Mouse (Mus musculus) lung, adult 2 months (tissue): ENCODE measurements at regions not wholly inside any gene's neighbourhood (a gene's known extent, or its start where the extent isn't known, plus 50 kb on each side); places are given as distances from the start of the nearest gene placed in this dataset.

Experiments used
- CTCF ChIP-seq: fragments of 200-500 bp; IDR thresholded peaks from 2 replicates; pipeline ENCODE4 v1.5.1; 2011; ENCODE audit warnings: mild to moderate bottlenecking, low read length, control low read depth; ENCODE audit not compliant: insufficient read depth
- POLR2A ChIP-seq: fragments of 200-500 bp; IDR thresholded peaks from 2 replicates; pipeline ENCODE4 v1.6.1; 2011; ENCODE audit warnings: low read depth, mild to moderate bottlenecking, control low read depth, low read length, borderline replicate concordance; ENCODE audit errors: extremely low read depth

- no peak for TF ChIP-seq POLR2A
- TF ChIP-seq CTCF, result no peak
Measured at GRCm38 (mm10) chr11:63282541-63282940, 153.8 kb downstream of the Pmp22 start.
